Mouse (Mus musculus) lung, postnatal 0 days (tissue): Measurements from ENCODE around the gene Mrs2. TPM values are rescaled to one million over a fixed set of nuclear protein-coding genes. Genes with fewer than 3 reads are reported as not detected.
A peak's percentile ranks its signal among the peaks of the same experiment; 100 is the strongest.

Experiments used
- ATAC-seq: fragments of 200-750 bp; cut with Nextera tagmentation; 2 replicates; pipeline ENCODE4 v1.8.0; 2017; ENCODE audit warnings: moderate library complexity
- DNase-seq: peaks from one replicate; pipeline ENCODE4 v3.0.0-alpha.2; 2016; ENCODE audit warnings: low spot score
- H3K27ac ChIP-seq: fragments of 300-500 bp; sonication (generic); 2 replicates; pipeline ENCODE4 v1.5.1; 2014; ENCODE audit warnings: antibody characterized with exemption, mild to moderate bottlenecking, low read length, mixed read lengths
- H3K27me3 ChIP-seq: fragments of 300-500 bp; sonication (generic); replicated peaks from 2 replicates; pipeline ENCODE4 v1.6.1; 2014; ENCODE audit warnings: low read length, mixed read lengths; ENCODE audit not compliant: insufficient read depth
- H3K36me3 ChIP-seq: fragments of 300-500 bp; sonication (generic); 2 replicates; pipeline ENCODE4 v1.6.1; 2014; ENCODE audit warnings: low read length, mixed read lengths; ENCODE audit not compliant: insufficient read depth
- H3K4me1 ChIP-seq: fragments of 300-500 bp; sonication (generic); 2 replicates; pipeline ENCODE4 v1.6.1; 2014; ENCODE audit warnings: antibody characterized with exemption, low read depth, low read length, mixed read lengths; ENCODE audit not compliant: insufficient read depth
- H3K4me2 ChIP-seq: fragments of 300-500 bp; sonication (generic); replicated peaks from 2 replicates; pipeline ENCODE4 v1.6.1; 2014; ENCODE audit warnings: low read depth, mild to moderate bottlenecking, low read length, moderate library complexity, mixed read lengths
- H3K4me3 ChIP-seq: fragments of 300-500 bp; sonication (generic); 2 replicates; pipeline ENCODE4 v1.5.1; 2014; ENCODE audit warnings: low read depth, low read length
- H3K9ac ChIP-seq: fragments of 300-500 bp; sonication (generic); replicated peaks from 2 replicates; pipeline ENCODE4 v1.6.1; 2014; ENCODE audit warnings: low read depth, mild to moderate bottlenecking
- H3K9me3 ChIP-seq: fragments of 300-500 bp; sonication (generic); 2 replicates; pipeline ENCODE4 v1.6.1; 2016; ENCODE audit warnings: low read length, mixed read lengths
- CTCF ChIP-seq: IDR thresholded peaks from 2 replicates; pipeline ENCODE4 v1.5.1; 2016; ENCODE audit warnings: antibody characterized with exemption, mild to moderate bottlenecking
- EP300 ChIP-seq: IDR thresholded peaks from 2 replicates; pipeline ENCODE4 v1.6.1; 2016; ENCODE audit warnings: antibody characterized with exemption, mild to moderate bottlenecking, control low read depth
- WGBS: fragments of 180-500 bp; shearing (Covaris S2); extraction: QIAGEN DNeasy Blood & Tissue Kit; methylation state at CpG from one replicate; pipeline ENCODE4 v1.1.7; 2014; 5-methylcytosine and 5-hydroxymethylcytosine counted together
- polyA plus RNA-seq: library from polyadenylated mRNA; unstranded; fragments of >200 nt; fragmentation: Nextera tagmentation; extraction: Ambion mirVana; gene quantifications from 2 replicates; pipeline ENCODE4 v1.2.1, GENCODE M21; 2015

Mrs2 gene
- polyA plus RNA-seq: 9.1 and 13.3 TPM in 2 replicates

DNA sequence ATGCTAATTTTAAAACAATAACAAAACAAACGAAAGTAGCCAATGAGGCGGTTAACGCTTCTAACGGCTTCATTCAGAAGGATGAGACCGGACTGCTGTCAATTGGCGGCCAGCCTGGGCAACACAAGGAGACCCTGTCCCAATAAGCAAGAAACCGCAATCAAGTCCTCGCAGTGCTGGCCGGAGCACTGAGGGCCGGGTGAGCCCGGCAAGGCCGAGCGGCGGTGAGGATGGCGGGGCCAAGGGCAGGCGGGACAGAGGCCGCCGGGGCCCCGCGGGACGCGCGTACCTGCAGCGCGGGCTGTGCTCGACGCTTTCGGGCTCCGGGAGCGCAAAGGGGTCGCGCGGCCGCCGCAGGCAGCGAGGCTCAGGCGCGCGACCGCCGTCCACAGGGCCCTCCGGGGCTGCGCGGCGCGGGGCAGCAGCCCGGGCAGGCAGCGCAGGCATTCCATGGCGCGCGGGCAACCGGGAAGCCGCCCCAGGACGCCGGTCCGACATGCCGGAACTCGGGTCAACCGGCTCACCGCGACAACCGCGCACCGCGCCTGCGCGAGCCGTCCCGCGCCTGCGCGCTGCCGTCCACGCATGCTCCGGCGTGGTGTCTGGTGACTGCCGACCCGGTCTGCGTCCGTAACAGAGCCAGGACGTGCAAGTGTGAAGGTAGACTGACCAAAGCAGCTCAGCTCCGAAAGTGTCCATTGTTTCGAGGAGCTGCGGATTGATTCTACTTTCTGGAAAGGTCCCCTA is at the start of gene Mrs2:
Mrs2 (minus strand) TSS at position 587 of the 747 bp plus-strand sequence.
- Histone ChIP-seq H3K9me3 (no peaks in the 10 kb centered on the region), H3K9ac (peak within 1 kb of the TSS; percentile 79), H3K36me3 (no peaks in the 10 kb centered on the region), H3K4me2 (peak within 1 kb of the TSS; percentile 81), H3K27me3 (no peaks in the 10 kb centered on the region), H3K27ac (peak within 1 kb of the TSS; percentile 81), H3K4me3 (peak within 1 kb of the TSS; percentile 96), H3K4me1 (peaks cover 8% of the 10 kb centered on the region; the same call in 1 of the 2 replicates)
- DNase-seq: peak; percentile 94
- under 1% methylated on average over 59 of the region's 84 CpGs for WGBS
- peak; percentile 98 for ATAC-seq
- TF ChIP-seq CTCF (no peak), EP300 (no peak)

DNA sequence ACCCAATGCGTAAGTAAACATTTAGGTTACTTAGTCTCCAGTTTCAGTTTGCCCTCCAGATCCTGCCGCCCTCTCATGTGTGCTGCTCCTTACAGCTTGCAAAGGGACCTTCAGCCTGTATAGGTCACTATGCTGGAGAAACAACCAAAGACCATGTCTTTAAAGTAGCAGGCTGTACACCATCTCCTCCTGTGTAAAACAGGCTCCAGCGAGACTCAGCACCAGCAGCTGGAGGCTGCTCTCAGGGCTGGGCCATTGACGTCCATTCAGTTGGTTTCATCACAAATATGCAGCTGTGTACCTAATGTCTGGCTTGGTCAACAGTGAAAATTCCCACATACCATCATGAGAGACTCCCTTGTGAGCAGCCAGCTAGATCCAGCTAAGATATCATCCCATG is 49.6 kb upstream of the Mrs2 start:
- H3K27me3 ChIP-seq: no peaks in the 10 kb centered on the region
- 53% methylated on average over 4 of the region's 4 CpGs for WGBS
- no peaks in the 10 kb centered on the region for H3K9me3 ChIP-seq
- TF ChIP-seq CTCF: no peak
- no peak for TF ChIP-seq EP300
- no peak overlapping the region for H3K4me2 ChIP-seq
- no peak overlapping the region for H3K9ac ChIP-seq
- H3K27ac ChIP-seq: no peak overlapping the region
- no peak for ATAC-seq
- no peak overlapping the region for H3K4me3 ChIP-seq
- H3K36me3 ChIP-seq: no peaks in the 10 kb centered on the region
- DNase-seq: no peak
- H3K4me1 ChIP-seq: no peaks in the 10 kb centered on the region

DNA sequence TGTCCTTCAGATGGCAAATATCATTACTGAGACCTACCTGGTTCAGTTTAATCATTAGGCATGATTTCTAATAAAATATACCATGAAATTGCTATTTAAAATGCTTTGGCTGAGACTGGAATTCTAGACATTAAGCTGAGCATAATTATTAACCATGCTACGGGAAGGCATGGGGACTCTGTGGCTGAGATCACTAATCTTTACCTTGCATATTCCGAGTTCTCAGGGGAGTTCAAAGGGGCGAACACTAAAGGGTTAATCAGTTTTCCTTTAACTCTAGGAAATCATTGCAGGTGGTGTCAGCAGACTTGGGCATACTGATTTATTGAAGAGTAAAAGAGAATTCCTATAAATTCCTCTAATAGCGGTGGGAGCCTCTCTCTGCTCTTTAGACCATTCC is 47.0 kb upstream of the Mrs2 start:
- Histone ChIP-seq H3K4me3 (no peak overlapping the region), H3K9ac (no peak overlapping the region), H3K27ac (no peak overlapping the region), H3K36me3 (no peaks in the 10 kb centered on the region), H3K4me1 (no peaks in the 10 kb centered on the region), H3K27me3 (no peaks in the 10 kb centered on the region), H3K4me2 (no peak overlapping the region), H3K9me3 (no peaks in the 10 kb centered on the region)
- WGBS: 70% methylated on average over 4 of the region's 4 CpGs
- DNase-seq: no peak
- no peak for ATAC-seq
- TF ChIP-seq EP300: no peak

DNA sequence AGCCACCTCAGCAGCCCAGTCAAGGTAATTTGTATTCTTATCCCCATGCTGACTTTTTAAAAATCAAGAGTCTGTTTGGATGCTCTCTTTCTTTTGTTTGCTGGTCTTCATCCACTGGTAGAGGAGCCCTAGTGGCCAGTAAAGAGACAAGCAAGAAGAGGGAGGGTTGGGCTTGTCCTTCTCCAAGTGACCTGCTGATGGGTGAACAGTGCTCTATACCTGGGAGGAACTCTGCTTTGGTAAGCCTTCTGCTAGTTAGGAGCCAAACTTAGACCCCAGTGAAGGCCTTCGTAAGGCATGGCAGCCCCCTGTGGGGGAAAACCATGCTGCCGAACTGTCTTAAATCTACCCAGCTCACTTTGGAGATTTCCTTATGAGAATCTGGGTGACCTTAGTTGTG is 46.5 kb upstream of the Mrs2 start:
- H3K27ac ChIP-seq: no peak overlapping the region

DNA sequence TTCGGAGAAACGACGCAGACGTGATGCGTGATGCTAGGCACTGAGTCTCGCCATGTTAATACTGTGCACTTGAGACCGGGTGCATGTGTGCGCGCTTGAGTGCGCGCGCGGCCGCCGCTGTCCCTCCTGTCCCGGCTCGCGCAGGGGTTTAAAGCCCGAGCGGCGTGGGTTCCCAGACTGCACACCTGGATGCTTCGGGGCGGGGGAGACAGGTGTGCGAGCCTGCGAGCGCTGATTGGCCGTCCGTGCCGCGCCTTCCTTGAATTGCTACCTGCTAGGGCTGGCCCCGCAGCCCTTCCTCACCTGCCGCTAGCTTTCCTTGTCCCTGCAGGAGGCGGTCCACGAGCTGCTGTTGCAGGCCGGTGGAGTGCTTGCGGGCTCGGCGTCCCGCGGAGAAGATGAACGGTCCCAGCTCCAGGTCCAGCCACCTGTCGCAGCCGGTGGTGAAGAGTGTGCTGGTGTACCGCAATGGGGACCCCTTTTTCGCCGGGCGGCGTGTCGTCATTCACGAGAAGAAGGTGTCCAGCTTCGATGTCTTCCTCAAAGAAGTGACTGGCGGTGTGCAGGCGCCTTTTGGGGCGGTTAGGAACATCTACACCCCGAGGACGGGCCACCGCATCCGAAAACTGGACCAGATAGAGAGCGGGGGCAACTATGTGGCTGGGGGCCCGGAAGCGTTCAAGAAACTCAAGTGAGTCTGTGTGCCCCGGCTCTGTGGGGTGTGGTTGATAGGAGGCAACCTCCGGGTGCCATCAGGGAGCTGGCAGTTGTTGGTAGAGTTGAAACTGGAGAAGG is 35.9 kb upstream of the Mrs2 start, which contains the start of gene Dcdc2a:
Dcdc2a (plus strand) TSS at position 132 of the 795 bp plus-strand sequence.
- no peak within 1 kb of the TSS for H3K9ac ChIP-seq
- H3K36me3 ChIP-seq: no peaks in the 10 kb centered on the region
- WGBS: 5% methylated on average over 63 of the region's 63 CpGs

More for the DNA sequence above, 46.5 kb upstream of the Mrs2 start:
- DNase-seq (no peak), ATAC-seq (no peak)
- 93% methylated on average over 2 of the region's 2 CpGs for WGBS
- Histone ChIP-seq H3K36me3 (no peaks in the 10 kb centered on the region), H3K27me3 (no peaks in the 10 kb centered on the region), H3K4me3 (no peak overlapping the region), H3K4me1 (no peaks in the 10 kb centered on the region), H3K4me2 (no peak overlapping the region), H3K9me3 (no peaks in the 10 kb centered on the region), H3K9ac (no peak overlapping the region)
- TF ChIP-seq CTCF (no peak), EP300 (no peak)

GRCm38 (mm10) chr13:25055111-25055554 is 35.0 kb upstream of the Mrs2 start:
- peak overlapping the region; percentile 68 for H3K4me2 ChIP-seq
- DNase-seq (peak; percentile 59), ATAC-seq (peak; percentile 76)
- H3K9ac ChIP-seq: no peak overlapping the region
- H3K9me3 ChIP-seq: no peaks in the 10 kb centered on the region
- peak overlapping the region; percentile 41 for H3K4me3 ChIP-seq
- TF ChIP-seq EP300 (no peak), CTCF (peak; percentile 49)
- H3K4me1 ChIP-seq: no peaks in the 10 kb centered on the region
- peaks cover 10% of the 10 kb centered on the region; the same call in 1 of the 2 replicates for H3K27me3 ChIP-seq
- H3K36me3 ChIP-seq: no peaks in the 10 kb centered on the region
- WGBS: under 1% methylated on average over 31 of the region's 35 CpGs
- H3K27ac ChIP-seq: no peak overlapping the region

More for the DNA sequence above, 35.9 kb upstream of the Mrs2 start, which contains the start of gene Dcdc2a:
- H3K4me1 ChIP-seq: no peaks in the 10 kb centered on the region
- TF ChIP-seq EP300 (no peak), CTCF (0 out of 2 replicates have a peak, but pooled peaks have one; percentile 12)
- ATAC-seq: peak; percentile 79
- peak; percentile 48 for DNase-seq
- peak within 1 kb of the TSS; percentile 41 for H3K4me3 ChIP-seq
- no peaks in the 10 kb centered on the region for H3K9me3 ChIP-seq
- H3K27ac ChIP-seq: no peak within 1 kb of the TSS
- H3K27me3 ChIP-seq: peaks cover 10% of the 10 kb centered on the region; the same call in 1 of the 2 replicates
- H3K4me2 ChIP-seq: peak within 1 kb of the TSS; percentile 68
